Comparison of ENCODE assay signal across 8 mouse cellular contexts in genomic region chr7:13053501-13053900, GRCm38 (mm10). TPM values are rescaled to one million over a fixed set of nuclear protein-coding genes. Genes with fewer than 3 reads are reported as not detected.
DNase-seq lines count a peak whose midpoint lies in the region; ATAC-seq and TF ChIP-seq lines count a peak whose summit lies in the region.

No protein-coding gene starts in this region.

- TF ChIP-seq POLR2A in limb, embryonic 14.5 days (IDR thresholded peaks at IDR 0.05; ENCODE audit: borderline replicate concordance, extremely low read depth, insufficient read depth, insufficient read length) = no peak

- H3K9me3 ChIP-seq in lung, embryonic 14.5 days (ENCODE audit: low read depth, low read length) = no peaks in the 10 kb centered on the region
- no peaks in the 10 kb centered on the region for H3K9me3 ChIP-seq in lung, postnatal 0 days (ENCODE audit: low read length)
- no peaks in the 10 kb centered on the region for H3K9me3 ChIP-seq in limb, embryonic 14.5 days (ENCODE audit: control insufficient read depth, low read length)
- H3K9me3 ChIP-seq in stomach, embryonic 16.5 days (replicated peaks; ENCODE audit: control insufficient read depth, low read length) = no peaks in the 10 kb centered on the region

- WGBS in lung, embryonic 14.5 days = 83% methylated on average over 2 of the region's 2 CpGs
- WGBS in lung, postnatal 0 days = 95% methylated on average over 2 of the region's 2 CpGs
- WGBS in limb, embryonic 14.5 days = 90% methylated on average over 2 of the region's 2 CpGs
- 92% methylated on average over 2 of the region's 2 CpGs for WGBS in stomach, embryonic 16.5 days

- H3K27ac ChIP-seq in lung, embryonic 14.5 days (ENCODE audit: low read depth) = no peak overlapping the region
- H3K27ac ChIP-seq in lung, postnatal 0 days (ENCODE audit: low read length) = no peak overlapping the region
- no peak overlapping the region for H3K27ac ChIP-seq in limb, embryonic 14.5 days (replicated peaks; ENCODE audit: low read depth, low read length)
- no peak overlapping the region for H3K27ac ChIP-seq in stomach, embryonic 16.5 days (ENCODE audit: low read length)

- H3K4me2 ChIP-seq in lung, embryonic 14.5 days = peak overlapping the region; percentile 57
- no peak overlapping the region; the same call in 1 of the 2 replicates for H3K4me2 ChIP-seq in lung, postnatal 0 days (replicated peaks; ENCODE audit: low read depth, low read length)
- peak overlapping the region; percentile 51; the same call in 1 of the 2 replicates for H3K4me2 ChIP-seq in limb, embryonic 14.5 days (replicated peaks; ENCODE audit: low read depth, low read length, severe bottlenecking)
- peak overlapping the region; percentile 66 for H3K4me2 ChIP-seq in stomach, embryonic 16.5 days (ENCODE audit: low read depth, low read length)

- no peaks in the 10 kb centered on the region for H3K4me1 ChIP-seq in lung, embryonic 14.5 days (ENCODE audit: insufficient read depth)
- H3K4me1 ChIP-seq in lung, postnatal 0 days (ENCODE audit: insufficient read depth, low read depth, low read length) = no peaks in the 10 kb centered on the region
- H3K4me1 ChIP-seq in limb, embryonic 14.5 days (ENCODE audit: control insufficient read depth, insufficient read depth, low read length) = 0 out of 2 replicates have a peak, but pooled peaks cover 3% of the 10 kb centered on the region
- H3K4me1 ChIP-seq in stomach, embryonic 16.5 days (ENCODE audit: control insufficient read depth, insufficient read depth, low read length) = peaks cover 4% of the 10 kb centered on the region; the same call in 1 of the 2 replicates

- DNase-seq in cerebellum, adult 11 months = peak; percentile 25
- no peak for DNase-seq in cerebellum, postnatal 4 days (ENCODE audit: low spot score in 2 of 2)
- DNase-seq in lung, embryonic 14.5 days = no peak
- no peak for DNase-seq in lung, postnatal 0 days (ENCODE audit: low spot score)
- no peak for DNase-seq in limb, embryonic 14.5 days (ENCODE audit: low spot score)
- no peak for DNase-seq in urinary bladder, postnatal 14 days (ENCODE audit: low spot score)
- no peak for DNase-seq in spleen, adult 18-20 months

- peak overlapping the region; percentile 54 for H3K4me3 ChIP-seq in lung, embryonic 14.5 days (ENCODE audit: low read depth, low read length)
- no peak overlapping the region for H3K4me3 ChIP-seq in lung, postnatal 0 days (ENCODE audit: low read depth, low read length)
- peak overlapping the region; percentile 61 for H3K4me3 ChIP-seq in limb, embryonic 14.5 days (replicated peaks; ENCODE audit: low read length)
- H3K4me3 ChIP-seq in stomach, embryonic 16.5 days (replicated peaks; ENCODE audit: low read length) = peak overlapping the region; percentile 62

- ATAC-seq in lung, embryonic 14.5 days (ENCODE audit: insufficient read depth) = no peak
- ATAC-seq in lung, postnatal 0 days = no peak
- no peak for ATAC-seq in limb, embryonic 14.5 days (ENCODE audit: low FRiP score, low read depth)
- no peak for ATAC-seq in stomach, embryonic 16.5 days (ENCODE audit: insufficient read depth, low FRiP score)

- no peaks in the 10 kb centered on the region for H3K36me3 ChIP-seq in lung, embryonic 14.5 days (ENCODE audit: insufficient read depth)
- no peaks in the 10 kb centered on the region for H3K36me3 ChIP-seq in lung, postnatal 0 days (ENCODE audit: insufficient read depth, low read length)
- H3K36me3 ChIP-seq in limb, embryonic 14.5 days (ENCODE audit: control insufficient read depth, insufficient read depth, low read length) = no peaks in the 10 kb centered on the region
- no peaks in the 10 kb centered on the region for H3K36me3 ChIP-seq in stomach, embryonic 16.5 days (ENCODE audit: control insufficient read depth, insufficient read depth, low read length)

- TF ChIP-seq CTCF in lung, embryonic 14.5 days (IDR thresholded peaks at IDR 0.05; ENCODE audit: low read depth) = no peak
- no peak for TF ChIP-seq CTCF in lung, postnatal 0 days (IDR thresholded peaks at IDR 0.05)

- no peaks in the 10 kb centered on the region for H3K27me3 ChIP-seq in lung, embryonic 14.5 days (ENCODE audit: insufficient read depth, low read length)
- H3K27me3 ChIP-seq in lung, postnatal 0 days (replicated peaks; ENCODE audit: insufficient read depth, low read length) = no peaks in the 10 kb centered on the region
- H3K27me3 ChIP-seq in limb, embryonic 14.5 days (ENCODE audit: control insufficient read depth, insufficient read depth, low read length) = no peaks in the 10 kb centered on the region
- H3K27me3 ChIP-seq in stomach, embryonic 16.5 days (ENCODE audit: control insufficient read depth, insufficient read depth, low read length) = no peaks in the 10 kb centered on the region

- TF ChIP-seq EP300 in lung, postnatal 0 days (IDR thresholded peaks at IDR 0.05) = no peak

- H3K9ac ChIP-seq in lung, embryonic 14.5 days = peak overlapping the region; percentile 60; the same call in 1 of the 2 replicates
- no peak overlapping the region for H3K9ac ChIP-seq in lung, postnatal 0 days (replicated peaks; ENCODE audit: low read depth)
- peak overlapping the region; percentile 61; the same call in 1 of the 2 replicates for H3K9ac ChIP-seq in limb, embryonic 14.5 days (ENCODE audit: low read depth, low read length, severe bottlenecking)
- H3K9ac ChIP-seq in stomach, embryonic 16.5 days (ENCODE audit: low read length) = peak overlapping the region; percentile 81; the same call in 1 of the 2 replicates

RNA-seq across cellular contexts. Expression of gene Mzf1, which starts 1.1 kb away (rescaled TPM):
- 2.3 and 3.3 TPM in 2 replicates for polyA plus RNA-seq in lung, embryonic 14.5 days (2014; fragmentation: Nextera tagmentation; extraction: Ambion mirVana)
- polyA plus RNA-seq in lung, postnatal 0 days (2015; fragmentation: Nextera tagmentation; extraction: Ambion mirVana) = 2.0 and 2.1 TPM in 2 replicates
- polyA plus RNA-seq in limb, embryonic 14.5 days (2012; rRNA removed) = 5.3 and 7.1 TPM in 2 replicates
- polyA plus RNA-seq in limb, embryonic 14.5 days (2014; fragmentation: Nextera tagmentation; extraction: Ambion mirVana) = 1.9 and 2.5 TPM in 2 replicates
- polyA plus RNA-seq in stomach, embryonic 16.5 days (2015; fragmentation: Nextera tagmentation; extraction: Ambion mirVana) = 2.5 and 2.7 TPM in 2 replicates

RNA-seq across cellular contexts. Expression of gene Ube2m, which starts 15.4 kb away (rescaled TPM):
- polyA plus RNA-seq in lung, embryonic 14.5 days (2014; fragmentation: Nextera tagmentation; extraction: Ambion mirVana) = 150 and 168 TPM in 2 replicates
- 67.8 and 78.1 TPM in 2 replicates for polyA plus RNA-seq in lung, postnatal 0 days (2015; fragmentation: Nextera tagmentation; extraction: Ambion mirVana)
- 294 and 308 TPM in 2 replicates for polyA plus RNA-seq in limb, embryonic 14.5 days (2012; rRNA removed)
- 159 and 165 TPM in 2 replicates for polyA plus RNA-seq in limb, embryonic 14.5 days (2014; fragmentation: Nextera tagmentation; extraction: Ambion mirVana)
- polyA plus RNA-seq in stomach, embryonic 16.5 days (2015; fragmentation: Nextera tagmentation; extraction: Ambion mirVana) = 21.4 and 22.1 TPM in 2 replicates

RNA-seq across cellular contexts. Expression of gene Chmp2a, which starts 18.9 kb away (rescaled TPM):
- polyA plus RNA-seq in lung, embryonic 14.5 days (2014; fragmentation: Nextera tagmentation; extraction: Ambion mirVana) = 123 and 128 TPM in 2 replicates
- 254 and 264 TPM in 2 replicates for polyA plus RNA-seq in lung, postnatal 0 days (2015; fragmentation: Nextera tagmentation; extraction: Ambion mirVana)
- 97.3 and 151 TPM in 2 replicates for polyA plus RNA-seq in limb, embryonic 14.5 days (2012; rRNA removed)
- polyA plus RNA-seq in limb, embryonic 14.5 days (2014; fragmentation: Nextera tagmentation; extraction: Ambion mirVana) = 164 TPM in 2 replicates
- 189 and 190 TPM in 2 replicates for polyA plus RNA-seq in stomach, embryonic 16.5 days (2015; fragmentation: Nextera tagmentation; extraction: Ambion mirVana)

RNA-seq across cellular contexts. Expression of gene Vmn1r85, which starts 41.5 kb away (rescaled TPM):
- polyA plus RNA-seq in lung, embryonic 14.5 days (2014; fragmentation: Nextera tagmentation; extraction: Ambion mirVana) = not detected in 2 replicates
- polyA plus RNA-seq in lung, postnatal 0 days (2015; fragmentation: Nextera tagmentation; extraction: Ambion mirVana) = not detected in 2 replicates
- 0.01 TPM in 1 of 2 replicates, not detected in the other for polyA plus RNA-seq in limb, embryonic 14.5 days (2012; rRNA removed)
- polyA plus RNA-seq in limb, embryonic 14.5 days (2014; fragmentation: Nextera tagmentation; extraction: Ambion mirVana) = not detected in 2 replicates
- not detected in 2 replicates for polyA plus RNA-seq in stomach, embryonic 16.5 days (2015; fragmentation: Nextera tagmentation; extraction: Ambion mirVana)

RNA-seq across cellular contexts. Expression of gene Zbtb45, which starts 43.7 kb away (rescaled TPM):
- 29.8 and 30.4 TPM in 2 replicates for polyA plus RNA-seq in lung, embryonic 14.5 days (2014; fragmentation: Nextera tagmentation; extraction: Ambion mirVana)
- 11.9 and 12.2 TPM in 2 replicates for polyA plus RNA-seq in lung, postnatal 0 days (2015; fragmentation: Nextera tagmentation; extraction: Ambion mirVana)
- 29.3 and 46.7 TPM in 2 replicates for polyA plus RNA-seq in limb, embryonic 14.5 days (2012; rRNA removed)
- 25.5 and 25.8 TPM in 2 replicates for polyA plus RNA-seq in limb, embryonic 14.5 days (2014; fragmentation: Nextera tagmentation; extraction: Ambion mirVana)
- 18.4 and 20.2 TPM in 2 replicates for polyA plus RNA-seq in stomach, embryonic 16.5 days (2015; fragmentation: Nextera tagmentation; extraction: Ambion mirVana)
